Mouse (Mus musculus) c-Kit-positive CD71-positive TER-119-negative erythroid progenitor cells, embryonic 14.5 days (primary cell): ENCODE measurements around the gene Fbxl7.
"Not testable (repeated sequence)": the region's sequence is repeated elsewhere in the genome, so short reads cannot be mapped to it uniquely, and the experiment has no call there.

Source experiments
- DNase-seq: peaks from one replicate; pipeline ENCODE4 v3.0.0-alpha.2; 2013; ENCODE audit warnings: low read depth

The Fbxl7 gene

DNA sequence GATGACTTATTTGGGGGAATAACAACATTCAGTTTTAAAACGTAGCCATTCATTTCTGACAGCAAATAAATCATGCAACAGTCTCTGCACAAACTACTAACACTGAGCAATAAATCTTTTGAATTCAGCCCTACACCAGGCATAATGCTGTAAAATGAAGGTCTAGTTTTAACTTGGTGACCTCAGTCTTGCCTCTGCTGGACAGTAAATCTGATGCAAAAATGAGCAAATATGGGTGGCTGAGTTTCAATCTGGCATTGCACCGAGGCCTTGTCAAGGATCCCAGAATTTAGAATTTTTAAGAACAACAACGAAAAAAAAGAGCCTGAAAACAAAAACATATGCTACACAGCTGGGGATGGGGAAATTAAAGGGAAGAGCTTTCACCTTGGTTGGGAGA lies 85.8 kb downstream of the Fbxl7 start:
- DNase-seq = no peak

DNA sequence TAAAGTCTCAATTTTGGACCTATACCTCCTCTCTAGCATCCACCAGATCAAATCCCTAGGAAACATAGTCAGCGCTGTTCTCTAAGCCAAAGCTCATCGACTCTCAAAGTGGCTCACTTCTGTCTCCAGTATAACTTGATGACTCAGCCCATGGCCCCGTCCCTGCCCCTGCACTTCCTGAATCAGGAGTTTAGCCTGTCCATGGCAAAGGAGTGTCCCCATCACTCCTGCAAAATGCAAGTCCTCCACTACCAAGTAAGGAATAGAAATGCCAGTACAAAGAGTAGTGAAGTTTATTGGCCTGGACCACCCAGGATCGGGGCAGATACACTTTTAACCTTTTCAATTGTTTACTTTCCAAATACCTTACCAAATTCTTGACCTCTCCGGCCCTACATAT lies 91.3 kb downstream of the Fbxl7 start:
- DNase-seq = no peak

DNA sequence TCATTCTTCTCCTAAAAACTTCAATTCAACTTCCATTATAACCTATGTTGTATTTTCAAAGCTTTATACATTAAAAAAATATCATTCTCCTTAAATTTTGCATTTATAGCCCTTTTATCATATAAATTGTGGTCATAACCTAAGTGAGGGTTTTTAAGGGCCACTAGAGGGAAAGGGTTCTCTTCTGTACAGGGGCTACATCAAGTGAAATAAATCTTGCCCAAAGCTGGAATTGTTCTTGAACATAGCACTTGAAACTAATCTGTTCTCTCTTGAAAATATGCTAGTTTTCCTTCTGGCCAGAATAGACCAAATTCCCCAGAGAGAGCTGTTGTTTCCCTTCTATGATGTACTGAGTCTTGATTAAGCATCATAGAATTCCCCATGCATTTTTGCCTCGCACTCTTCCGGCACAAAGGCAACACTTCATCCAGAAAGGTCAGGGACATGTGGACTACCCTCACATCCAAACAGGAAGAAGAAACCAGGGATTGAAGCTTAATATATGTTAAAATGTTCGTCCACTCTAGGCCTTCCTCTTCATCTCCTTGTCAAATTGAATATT lies 95.8 kb downstream of the Fbxl7 start:
- DNase-seq = no peak

DNA sequence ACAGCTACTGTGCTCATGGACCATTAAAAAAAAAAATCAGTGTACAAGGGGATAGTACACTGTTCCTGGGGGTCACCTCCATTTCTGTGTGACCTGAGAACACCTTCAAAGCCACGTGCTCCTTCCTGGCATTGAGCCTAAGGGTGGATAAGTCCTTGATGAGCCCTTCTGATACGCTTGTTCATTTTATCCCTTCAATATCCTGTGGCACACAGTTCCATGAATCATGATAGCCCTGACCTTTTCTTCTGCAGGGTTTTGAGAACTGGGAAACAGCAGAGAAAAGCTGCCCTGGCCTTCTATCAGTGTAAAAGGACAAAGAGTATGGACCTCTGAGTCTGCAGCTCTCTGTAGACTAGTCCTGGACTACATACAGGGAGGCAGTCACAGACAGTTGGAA lies 99.4 kb downstream of the Fbxl7 start:
- no peak for DNase-seq

DNA sequence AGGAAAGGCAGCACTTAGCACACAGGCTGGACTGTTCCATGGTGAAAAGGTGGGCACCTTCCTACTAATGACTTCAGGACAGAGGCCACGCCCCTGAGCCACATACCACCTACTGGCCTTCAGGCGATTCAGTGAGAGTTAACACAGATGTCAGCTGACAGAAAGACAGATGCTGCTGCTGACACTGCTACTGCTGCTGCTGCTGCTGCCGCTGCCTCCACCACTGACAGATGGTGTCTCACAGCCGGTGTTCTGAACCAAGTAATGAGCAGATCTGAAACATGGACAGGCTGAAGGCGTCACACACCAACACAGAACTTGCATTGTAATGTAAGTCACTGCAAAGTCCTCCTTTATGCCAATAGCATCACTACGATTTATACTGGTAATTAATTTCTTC lies 99.9 kb downstream of the Fbxl7 start:
- no peak for DNase-seq

DNA sequence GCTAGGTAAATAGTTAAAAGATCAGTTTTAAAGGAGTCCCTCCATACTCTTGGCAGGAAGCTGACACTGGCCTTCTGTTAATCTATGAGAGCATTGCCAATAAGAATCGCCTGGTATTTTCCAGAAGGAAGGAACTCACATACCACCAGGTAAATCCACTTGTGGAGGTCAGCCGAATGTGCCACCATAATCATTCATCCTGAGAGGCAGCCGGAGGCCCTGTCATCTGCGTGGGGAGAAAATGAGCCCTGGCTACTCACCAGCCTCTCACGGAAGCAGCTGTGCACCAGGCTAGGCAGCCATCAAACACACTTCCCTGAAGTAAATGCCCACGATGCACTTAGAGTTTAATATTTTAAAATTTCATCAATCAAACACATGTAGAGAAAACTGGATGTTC lies 108.2 kb downstream of the Fbxl7 start:
- no peak for DNase-seq

DNA sequence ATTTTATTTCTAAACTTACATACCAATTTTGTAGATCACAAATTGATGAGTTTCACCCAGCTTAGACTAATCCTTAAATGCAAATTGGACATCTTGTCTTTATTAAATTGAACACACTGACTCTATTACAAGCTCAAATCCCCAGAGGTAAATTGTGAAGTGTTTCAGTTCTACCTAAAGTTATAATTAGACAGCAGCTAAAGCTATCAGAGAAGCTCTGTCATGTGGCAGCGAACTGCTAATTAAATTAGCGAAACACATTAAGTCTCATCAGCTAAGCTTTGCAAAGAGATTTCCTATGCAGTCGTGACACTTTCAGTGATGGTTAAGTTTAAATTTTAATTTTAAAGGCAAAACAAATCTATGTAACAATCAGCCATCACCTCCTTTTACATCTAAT lies 114.8 kb downstream of the Fbxl7 start:
- DNase-seq = no peak

DNA sequence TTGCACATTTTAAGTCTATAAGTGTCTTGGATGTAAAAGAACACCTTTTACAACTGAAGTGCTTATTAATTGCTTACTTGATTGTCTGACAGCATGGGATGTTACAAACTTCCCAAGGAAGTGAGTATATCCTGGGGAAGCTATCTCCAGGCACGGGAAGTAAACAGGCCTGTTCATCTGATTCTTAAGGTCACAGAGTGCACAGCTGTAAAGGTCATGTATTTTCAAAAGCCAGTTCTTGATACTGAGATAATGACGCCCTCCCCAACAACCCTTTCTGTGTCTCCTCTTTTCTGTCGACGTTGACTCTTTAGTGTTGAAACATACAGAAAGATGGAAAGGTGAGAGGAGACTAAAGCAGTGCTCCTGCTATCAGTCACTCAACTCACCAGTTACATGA lies 116.3 kb downstream of the Fbxl7 start:
- DNase-seq = no peak

DNA sequence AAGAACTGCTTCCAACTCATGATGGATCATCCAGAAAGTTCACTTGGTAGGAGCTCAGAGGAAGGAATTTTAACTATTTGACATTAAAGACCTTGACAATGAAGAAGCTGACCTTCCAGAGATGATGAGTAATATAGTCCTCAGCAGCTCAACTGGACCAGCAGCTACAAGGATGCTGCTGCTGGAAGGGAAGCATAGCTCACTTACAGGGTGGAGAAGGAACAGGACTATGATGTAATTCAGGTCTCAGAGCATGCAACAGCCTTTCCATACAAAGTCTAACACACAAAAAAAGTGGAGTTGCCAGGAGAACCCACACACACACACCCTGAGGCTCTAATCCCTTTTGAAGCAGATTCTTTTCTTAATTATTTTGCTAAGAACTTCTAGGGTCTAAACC lies 119.7 kb downstream of the Fbxl7 start:
- DNase-seq = no peak

DNA sequence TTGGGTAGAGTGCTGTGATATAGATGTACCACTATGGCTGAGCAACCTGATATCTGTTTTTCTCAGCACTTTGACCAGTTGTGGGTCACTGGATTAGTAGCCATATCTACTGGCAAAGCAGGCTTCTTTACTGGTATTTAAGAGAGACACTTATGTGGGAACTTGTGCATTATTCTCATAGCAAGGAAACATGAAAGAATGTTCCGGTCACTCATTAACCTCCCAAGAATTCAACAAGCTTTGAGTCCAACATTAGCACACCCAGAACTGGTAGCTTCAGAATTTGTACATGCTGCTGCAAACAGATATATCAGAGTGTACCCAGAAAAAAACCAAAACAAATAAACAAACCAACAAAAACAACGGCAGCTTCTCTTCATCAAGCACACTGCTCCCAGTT lies 120.5 kb downstream of the Fbxl7 start:
- no peak for DNase-seq

DNA sequence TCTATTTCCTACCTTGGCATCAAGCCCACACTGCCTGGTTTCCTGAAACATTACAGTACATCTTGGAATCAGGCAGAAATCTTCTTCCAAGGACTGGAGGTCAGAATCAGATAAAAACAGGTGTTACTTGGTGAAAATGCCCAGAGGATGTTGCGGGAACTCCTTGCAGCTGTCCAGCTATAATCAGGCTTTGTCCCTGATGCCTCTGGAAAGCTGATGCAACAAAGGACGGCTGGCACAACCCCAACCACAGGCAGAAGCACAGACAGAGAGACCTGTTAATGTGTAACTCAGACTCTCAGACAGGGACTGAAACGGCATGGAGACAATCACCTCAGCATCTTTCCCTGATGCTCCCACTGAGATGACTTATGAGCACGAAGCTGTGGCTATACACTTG lies 133.7 kb downstream of the Fbxl7 start:
- DNase-seq = no peak

DNA sequence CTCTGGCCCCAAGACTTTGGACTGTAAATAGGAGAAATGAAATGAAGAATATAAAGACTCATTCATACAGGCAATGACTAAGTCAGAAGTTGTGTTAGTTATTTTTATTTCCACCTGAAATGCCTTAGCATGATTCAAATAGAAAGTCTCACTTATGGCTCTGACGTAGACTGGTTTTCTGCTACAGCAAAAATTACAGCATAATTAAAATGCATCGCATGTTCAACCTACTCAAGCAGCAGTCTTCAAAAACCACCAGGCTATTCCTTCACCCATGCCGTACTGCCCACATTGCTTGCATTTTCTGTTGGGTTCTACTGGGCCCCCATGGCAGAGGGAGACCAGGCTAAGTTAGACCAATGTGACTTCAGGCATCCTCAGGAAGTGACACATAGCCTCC lies 146.9 kb downstream of the Fbxl7 start:
- DNase-seq = no peak

DNA sequence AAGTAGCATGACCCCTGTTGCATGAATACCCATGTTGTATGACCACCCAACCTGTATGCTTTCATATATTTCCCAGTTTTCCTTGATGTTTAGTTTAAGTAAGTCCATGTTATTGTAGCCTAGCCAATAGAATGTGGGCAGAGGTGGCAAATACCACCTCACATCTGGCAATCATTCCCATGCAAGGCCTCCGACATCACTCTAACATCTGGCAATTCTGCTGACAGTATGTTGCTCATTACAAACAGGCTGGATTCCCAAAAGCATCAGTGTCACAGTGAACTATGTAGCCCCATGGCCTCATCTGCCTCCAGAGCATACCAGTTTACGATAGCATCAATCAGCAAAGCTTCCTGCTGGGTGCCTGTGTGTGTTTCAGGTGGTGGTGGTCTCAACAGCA lies 163.0 kb downstream of the Fbxl7 start:
- DNase-seq = no peak

DNA sequence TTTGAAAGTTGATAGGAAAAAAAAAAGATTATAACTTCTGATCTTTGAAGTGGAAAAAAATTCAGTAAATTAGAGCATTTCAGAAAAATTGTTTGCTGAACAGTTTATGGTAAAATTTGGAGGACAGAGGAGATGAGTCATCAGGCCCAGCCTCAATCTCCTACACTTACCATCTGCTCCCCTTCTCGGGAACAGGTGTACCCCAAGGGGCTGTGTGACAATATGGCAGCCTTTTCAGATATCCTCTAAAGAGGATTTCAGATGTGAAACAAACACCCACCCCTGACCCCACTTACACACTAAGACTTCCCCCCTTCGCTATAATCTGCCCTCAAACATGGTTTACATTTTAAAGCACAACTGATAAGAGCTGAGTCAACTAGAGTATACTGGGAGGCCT lies 164.6 kb downstream of the Fbxl7 start:
- no peak for DNase-seq

DNA sequence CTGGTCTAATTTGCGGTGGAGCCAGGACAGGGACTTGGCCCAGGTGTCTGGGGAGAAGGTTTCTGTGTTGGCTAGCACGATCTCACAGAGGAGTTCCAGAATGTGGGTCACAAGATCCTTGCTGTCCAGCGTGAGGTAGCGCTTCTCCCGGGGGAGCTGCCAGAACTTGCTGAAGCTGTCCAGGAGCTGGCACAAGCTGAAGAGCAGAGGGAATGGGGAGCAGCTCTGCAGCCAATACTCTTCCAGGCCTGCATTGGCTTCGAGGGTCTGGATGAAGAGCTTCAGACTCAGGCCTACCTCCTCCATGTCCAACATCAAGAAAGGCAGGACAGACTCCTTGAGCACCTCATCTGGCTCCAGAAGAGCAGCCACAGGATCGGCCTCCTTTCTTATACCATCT lies 166.0 kb downstream of the Fbxl7 start:
- DNase-seq = not testable (repeated sequence)

DNA sequence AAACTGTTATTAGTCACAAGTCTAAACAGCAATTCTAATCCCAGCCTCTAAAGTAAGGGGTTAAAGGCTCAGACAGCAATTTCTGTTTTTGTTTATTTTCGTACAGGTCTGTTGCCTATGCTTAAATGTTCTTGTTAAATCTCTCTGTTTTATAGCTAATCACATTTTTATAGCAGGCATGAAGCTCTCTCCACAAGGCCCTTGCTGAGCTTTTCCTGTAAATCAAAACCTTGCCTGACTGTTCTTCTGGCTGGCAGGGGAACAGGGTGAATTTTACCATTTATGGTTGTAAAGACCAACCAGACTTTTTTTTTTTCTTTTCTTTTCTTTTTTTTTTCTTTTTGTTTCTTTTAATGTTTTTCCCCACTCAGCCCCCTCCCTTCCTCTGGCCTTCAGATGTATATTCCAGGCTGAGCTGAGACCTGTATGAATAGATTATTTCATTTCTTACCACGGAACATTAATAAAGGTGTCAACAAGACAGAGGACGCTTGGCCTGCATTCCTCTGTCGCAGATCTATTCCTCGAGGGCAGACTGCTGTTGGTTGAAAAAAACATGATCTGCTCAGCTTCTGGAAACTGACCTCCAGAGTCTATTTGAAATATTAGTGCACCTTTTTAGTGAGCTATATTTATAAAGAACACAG lies 176.9 kb downstream of the Fbxl7 start:
- no peak for DNase-seq

DNA sequence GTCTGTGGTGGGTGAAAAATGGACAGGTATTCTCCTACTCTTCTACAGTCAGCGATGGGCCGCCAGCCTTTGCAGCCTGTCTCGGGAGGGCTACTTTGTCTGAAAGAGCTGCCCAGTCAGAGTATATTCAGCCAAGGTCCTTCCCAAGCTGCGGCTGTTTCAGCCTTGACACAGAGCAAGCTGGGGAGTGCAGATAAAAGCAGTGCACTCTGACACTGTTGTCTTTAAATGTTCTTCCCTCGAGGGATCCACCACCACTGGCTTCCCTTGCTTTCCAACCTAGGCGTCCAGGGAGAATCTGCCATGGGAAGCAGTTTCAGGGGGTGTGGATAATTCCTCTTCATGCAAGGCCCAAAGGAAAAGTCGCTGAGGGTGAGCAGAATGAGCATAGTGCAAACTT lies 177.4 kb downstream of the Fbxl7 start:
- DNase-seq = no peak

DNA sequence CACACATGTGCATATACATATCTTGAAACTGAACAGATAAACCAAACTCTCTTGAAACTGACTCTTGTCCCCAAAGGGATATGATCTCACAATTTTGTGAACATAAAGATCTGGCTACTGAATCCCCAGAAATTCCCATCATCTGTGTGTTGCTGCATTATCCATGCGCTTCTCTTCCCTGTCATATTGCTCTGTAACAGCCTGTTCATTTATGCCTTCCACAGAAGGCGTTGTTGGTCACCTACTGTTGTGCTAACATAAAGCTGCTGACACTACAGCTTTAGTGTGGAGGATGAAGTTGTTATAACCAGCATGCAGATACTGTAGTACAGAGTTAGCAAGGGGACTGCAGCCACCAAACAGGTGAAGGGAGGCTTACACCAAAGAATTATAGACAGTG lies 179.2 kb downstream of the Fbxl7 start:
- no peak for DNase-seq

DNA sequence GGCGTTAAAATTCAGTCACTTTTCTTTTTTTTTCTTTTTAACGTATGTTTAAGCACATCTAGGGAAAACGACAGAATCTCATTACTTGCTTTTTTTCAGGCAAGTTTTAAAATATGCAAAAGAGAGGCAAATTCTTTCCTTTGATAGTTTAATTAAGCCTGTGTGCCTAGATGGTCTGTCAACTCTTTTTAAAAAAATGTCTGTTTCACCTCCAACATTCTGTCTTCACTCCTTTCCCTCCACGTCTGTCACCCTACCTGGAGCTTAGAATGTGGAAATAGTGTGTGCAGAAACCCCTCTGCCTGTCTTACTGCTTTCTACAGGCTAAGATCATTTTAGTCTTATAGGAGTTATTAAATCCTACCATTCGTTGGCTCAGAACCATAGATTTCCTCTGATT lies 179.7 kb downstream of the Fbxl7 start:
- DNase-seq = no peak

DNA sequence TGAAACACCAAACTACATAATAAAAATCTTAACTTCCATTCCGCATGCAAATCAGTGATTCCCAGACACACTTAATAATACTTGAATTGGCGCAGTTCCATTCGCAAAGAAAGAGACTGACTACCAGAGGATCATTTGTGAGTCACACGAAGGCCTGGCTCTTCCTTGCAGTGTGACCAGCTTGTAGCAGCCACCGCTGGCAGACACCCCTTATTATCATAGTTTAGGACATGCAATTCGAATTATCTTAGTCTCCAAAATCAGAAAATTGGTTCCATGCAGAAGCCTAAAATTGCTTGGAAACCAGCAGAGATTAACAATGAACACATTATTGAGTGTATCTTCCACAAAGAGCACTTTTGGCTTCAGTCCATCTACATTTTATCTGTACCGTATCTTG lies 183.1 kb downstream of the Fbxl7 start:
- no peak for DNase-seq

DNA sequence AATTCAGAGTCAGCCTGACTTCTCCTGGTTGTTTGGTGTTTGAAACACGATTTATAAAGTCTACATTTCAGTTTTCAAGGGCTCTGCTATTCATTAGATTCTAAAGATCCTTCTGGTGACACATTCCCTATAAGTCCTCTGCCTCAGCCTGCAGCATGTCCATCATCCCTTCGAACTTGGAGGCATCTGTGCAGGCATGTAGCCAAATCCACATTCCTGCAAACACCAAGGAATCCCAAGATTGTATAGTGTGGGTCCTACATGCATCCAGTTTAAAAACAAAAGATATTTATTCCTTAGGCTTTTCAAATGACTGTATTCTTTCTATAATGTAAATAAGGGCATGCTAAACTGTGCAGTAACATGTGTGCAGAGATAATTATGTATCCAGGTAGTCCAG lies 190.4 kb downstream of the Fbxl7 start:
- DNase-seq = no peak

DNA sequence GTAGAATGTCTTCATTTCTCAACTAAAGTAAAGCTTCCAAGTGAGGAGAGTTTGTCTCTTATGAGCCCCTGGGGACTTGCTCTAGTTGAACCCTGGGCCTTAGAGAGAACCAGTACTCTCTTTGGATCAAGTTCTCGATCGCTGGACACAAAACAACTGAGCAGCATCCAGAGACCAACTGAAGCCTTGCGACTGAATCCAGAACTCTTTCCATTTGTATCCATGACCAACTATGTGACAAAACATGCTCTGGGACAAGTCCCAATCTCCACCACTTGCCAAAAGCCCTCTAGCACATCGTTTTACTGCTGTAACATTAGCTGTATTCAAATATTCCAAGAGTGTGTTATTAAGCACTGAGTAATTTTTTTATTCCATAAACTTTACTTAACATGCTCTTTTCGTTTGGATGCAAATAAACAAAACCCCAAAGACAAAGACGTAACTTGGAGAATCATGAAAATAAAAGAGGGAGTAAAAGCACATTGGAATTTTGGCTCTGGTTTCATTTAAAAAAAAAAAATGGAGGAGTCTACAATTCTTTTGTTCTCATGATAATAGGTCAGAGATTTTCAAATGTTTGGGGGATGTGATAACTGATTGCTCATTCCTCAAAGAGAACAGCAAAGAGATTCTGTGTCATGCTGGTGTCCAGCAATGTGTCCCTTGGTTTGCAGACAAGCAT lies 192.1 kb downstream of the Fbxl7 start:
- no peak for DNase-seq

DNA sequence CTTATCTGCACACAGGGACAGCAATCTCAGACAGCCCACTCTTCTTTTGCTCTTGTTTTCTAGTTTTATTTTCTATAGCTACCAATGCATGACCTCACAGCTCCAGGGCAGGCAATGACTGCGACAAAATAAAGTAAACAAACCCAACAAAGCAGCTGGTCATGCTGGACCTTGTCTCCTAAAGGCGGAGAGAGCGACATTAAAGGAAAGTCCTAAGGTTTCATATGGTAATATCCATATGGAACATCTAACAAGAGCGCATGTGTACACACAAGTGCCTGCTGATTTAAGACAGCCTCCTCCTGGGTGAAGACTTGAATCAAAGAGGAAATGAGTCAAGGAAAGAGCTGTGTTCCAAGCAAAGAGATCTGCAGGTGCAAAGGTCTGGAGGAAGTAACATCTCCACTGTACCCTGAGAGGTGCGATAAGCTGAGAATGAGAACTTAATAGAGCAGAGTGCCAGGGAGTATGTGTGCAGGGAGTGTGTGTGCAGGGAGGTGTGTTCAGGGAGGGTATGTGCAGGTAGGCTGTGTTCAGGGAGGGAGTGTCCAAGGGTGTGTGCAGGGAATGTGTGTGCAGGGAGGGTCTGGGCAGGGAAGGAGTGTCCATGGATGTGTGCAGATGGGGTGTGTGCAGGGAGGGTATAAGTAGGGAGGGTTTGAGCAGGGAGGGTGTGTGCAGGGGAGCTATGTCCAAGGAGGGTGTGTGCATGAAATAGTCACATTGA lies 193.3 kb downstream of the Fbxl7 start:
- no peak for DNase-seq
